Mouse (Mus musculus) left cerebral cortex, adult 2 months (tissue): ENCODE data around the gene Gm9837. TPM values are rescaled to one million over a fixed set of nuclear protein-coding genes. Genes with fewer than 3 reads are reported as not detected.

ENCODE experiments used
- DNase-seq, 2 experiments: peaks; one replicate each; pipeline ENCODE4 v3.0.0; 2021 to 2022; ENCODE audit warnings: low spot score in 2 of 2, mixed read lengths in 1 of 2; ENCODE audit errors: extremely low spot score in 1 of 2
- H3K27ac ChIP-seq: fragments of 200-600 bp; 2 replicates; pipeline ENCODE4 v1.8.1; 2022
- H3K4me3 ChIP-seq: fragments of 200-600 bp; 2 replicates; pipeline ENCODE4 v1.8.1; 2022
- CTCF ChIP-seq: fragments of 200-600 bp; IDR thresholded peaks from 2 replicates; pipeline ENCODE4 v1.8.1; 2022; ENCODE audit warnings: antibody characterized with exemption, mild to moderate bottlenecking, moderate library complexity
- intact Hi-C: fragments of 180-260 bp; cut with DNase I; formaldehyde crosslinking; loops from one replicate; pipeline ENCODE4 v1.15.1; 2025
- total RNA-seq, 2 experiments: library from RNA; stranded (reverse); gene quantifications; 2 replicates each; pipeline ENCODE4 v1.2.3; 2021

Gm9837 gene
- total RNA-seq, 2 experiments from 2014 or later, result 0.84 TPM; not detected in 1

DNA sequence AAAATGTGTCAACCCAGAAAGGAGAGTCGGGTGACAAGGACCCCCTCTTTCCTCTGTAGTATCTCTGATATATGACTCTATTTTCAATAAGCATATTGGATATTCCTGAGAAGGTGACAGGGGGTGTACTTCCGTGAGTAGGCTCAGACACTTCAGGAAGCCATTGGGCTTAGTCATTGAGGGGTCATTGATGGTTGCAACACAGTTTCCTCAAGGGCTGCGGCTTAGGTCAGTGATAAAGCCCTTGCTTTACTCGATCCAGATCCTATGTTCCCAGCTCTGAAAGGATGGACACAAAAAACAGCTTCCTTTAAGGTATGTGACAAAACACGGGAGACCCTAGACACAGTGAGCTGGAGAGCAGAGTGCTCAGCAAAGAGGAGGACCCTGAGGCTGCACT, 33.5 kb upstream of the Gm9837 start:
- intact Hi-C loops, result no loop called here
- H3K4me3 ChIP-seq, result no peak overlapping the region
- TF ChIP-seq CTCF, result no peak
- H3K27ac ChIP-seq, result no peak overlapping the region
- no peak for DNase-seq

DNA sequence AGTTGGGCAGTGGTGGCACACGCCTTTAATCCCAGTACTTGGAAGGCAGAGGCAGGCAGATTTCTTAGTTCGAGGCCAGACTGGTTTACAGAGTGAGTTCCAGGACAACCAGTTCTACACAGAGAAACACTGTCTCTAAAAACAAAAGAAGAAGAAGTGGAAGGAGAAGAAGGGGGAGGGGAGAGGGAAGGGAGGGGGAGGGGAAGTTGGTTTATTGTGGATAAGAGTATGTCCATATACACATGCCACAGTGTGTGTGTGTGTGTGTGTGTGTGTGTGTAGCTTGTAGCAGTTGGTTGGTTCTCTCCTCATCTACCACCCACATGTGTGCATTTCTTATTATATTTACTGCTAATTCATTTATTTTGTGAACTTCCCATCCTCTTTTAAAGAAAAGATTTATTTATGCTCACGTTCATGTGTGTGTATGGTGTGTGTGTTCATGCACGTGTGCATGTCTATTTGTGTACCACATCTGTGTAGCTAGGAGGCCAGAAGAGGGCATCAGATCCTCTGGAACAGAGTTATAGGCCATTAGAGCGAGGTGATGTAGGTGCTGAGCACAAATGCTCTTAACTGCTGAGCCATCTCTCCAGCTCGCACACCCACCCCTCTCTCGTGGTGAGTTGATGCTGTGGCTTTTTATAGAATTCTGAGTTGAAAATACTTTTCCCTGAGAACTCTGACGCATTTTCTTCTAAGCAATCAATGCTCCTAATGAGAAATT, 31.9 kb upstream of the Gm9837 start:
- no peak overlapping the region; the same call in 1 of the 2 replicates for H3K27ac ChIP-seq
- DNase-seq, result peak in 1 of 2 experiments; percentile 47
- intact Hi-C loops, result no loop called here
- no peak overlapping the region for H3K4me3 ChIP-seq
- TF ChIP-seq CTCF, result peak; percentile 10

GRCm38 (mm10) chr11:53500569-53500968, 30.3 kb upstream of the Gm9837 start:
- no peak overlapping the region for H3K27ac ChIP-seq
- no peak overlapping the region for H3K4me3 ChIP-seq
- no peak for DNase-seq
- intact Hi-C loops, result no loop called here
- no peak for TF ChIP-seq CTCF

GRCm38 (mm10) chr11:53496946-53497345, 26.7 kb upstream of the Gm9837 start:
- no peak overlapping the region for H3K4me3 ChIP-seq
- no peak for TF ChIP-seq CTCF
- intact Hi-C loops, result loop anchor here (2.0 kb wide), 2 partner anchors 24 to 26 kb away; partner anchors contain the start of gene Gm9837
- H3K27ac ChIP-seq, result peak overlapping the region; percentile 50
- peak; percentile 48 to 51 for DNase-seq

DNA sequence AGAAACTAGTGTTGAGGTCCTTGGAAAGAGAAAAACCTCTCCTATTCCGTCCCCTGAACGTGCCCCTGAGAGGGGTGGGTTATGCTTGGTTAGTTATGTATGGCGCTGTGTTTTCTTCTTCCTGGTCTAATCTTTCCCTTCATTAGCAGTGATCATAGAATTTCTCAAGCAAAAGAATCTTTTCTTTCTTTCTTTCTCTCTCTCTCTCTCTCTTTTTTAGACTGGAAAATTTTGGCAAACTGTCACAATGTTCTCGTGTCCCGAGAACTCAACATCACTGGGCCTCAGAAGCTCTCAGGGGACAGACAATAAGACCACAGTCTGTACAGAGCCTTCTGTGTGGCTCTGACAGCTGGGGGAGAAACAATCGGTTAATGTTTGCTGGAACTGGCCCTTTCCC, 25.1 kb upstream of the Gm9837 start:
- no peak overlapping the region for H3K4me3 ChIP-seq
- intact Hi-C loops, result no loop called here
- DNase-seq, result no peak
- TF ChIP-seq CTCF, result no peak
- peak overlapping the region; percentile 50 for H3K27ac ChIP-seq

GRCm38 (mm10) chr11:53493243-53493955, 23.1 kb upstream of the Gm9837 start:
- DNase-seq, result no peak
- H3K27ac ChIP-seq, result no peak overlapping the region
- intact Hi-C loops, result no loop called here
- H3K4me3 ChIP-seq, result no peak overlapping the region
- no peak for TF ChIP-seq CTCF

GRCm38 (mm10) chr11:53491954-53492401, 21.7 kb upstream of the Gm9837 start:
- no peak for DNase-seq
- peak overlapping the region; percentile 64; the same call in 1 of the 2 replicates for H3K27ac ChIP-seq

DNA sequence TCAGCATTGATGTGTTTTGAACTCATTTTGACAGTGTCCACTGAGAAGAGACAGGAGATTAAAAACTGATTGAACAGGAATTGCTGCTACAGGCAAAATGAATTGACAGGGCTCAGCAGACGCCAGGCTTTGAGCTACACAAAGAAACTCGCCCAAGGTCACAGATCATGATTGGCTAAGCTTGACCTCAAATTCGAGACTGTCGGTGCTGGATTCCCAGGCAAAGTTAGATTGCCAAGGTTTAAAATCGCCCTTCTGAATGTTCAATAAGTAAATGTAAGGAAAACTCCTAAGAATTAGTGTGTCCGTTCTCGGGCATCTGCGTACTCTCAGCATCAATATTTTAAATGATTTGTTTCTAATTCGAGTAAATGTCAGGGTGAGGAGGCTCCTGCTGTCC, 19.1 kb upstream of the Gm9837 start:
- intact Hi-C loops, result no loop called here
- Histone ChIP-seq H3K27ac (no peak overlapping the region), H3K4me3 (no peak overlapping the region)
- no peak for TF ChIP-seq CTCF
- no peak for DNase-seq

More at GRCm38 (mm10) chr11:53491954-53492401, 21.7 kb upstream of the Gm9837 start:
- no peak for TF ChIP-seq CTCF
- H3K4me3 ChIP-seq, result no peak overlapping the region
- intact Hi-C loops, result no loop called here

DNA sequence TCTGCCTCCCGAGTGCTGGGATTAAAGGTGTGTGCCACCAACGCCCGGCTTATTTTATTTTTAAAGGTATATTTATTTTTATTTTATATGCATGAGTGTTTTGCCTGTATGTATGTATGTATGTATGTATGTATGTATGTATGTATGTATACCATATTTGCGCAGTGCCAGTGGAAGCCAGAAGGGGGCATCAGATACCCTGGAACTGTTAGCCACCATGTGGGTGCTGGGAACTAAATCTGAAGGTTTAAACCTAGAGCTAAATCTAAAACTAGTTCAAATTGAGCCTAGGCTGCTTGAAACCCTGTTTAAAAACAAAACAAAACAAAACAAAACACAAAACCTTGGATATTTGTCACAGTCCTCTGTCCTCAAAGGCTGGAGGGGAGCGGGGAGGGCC, 18.7 kb upstream of the Gm9837 start:
- Histone ChIP-seq H3K4me3 (no peak overlapping the region), H3K27ac (no peak overlapping the region)
- DNase-seq, result no peak
- TF ChIP-seq CTCF, result no peak; the same call in none of the 2 replicates
- intact Hi-C loops, result no loop called here

- peak overlapping the region; percentile 42 for H3K4me3 ChIP-seq
- no peak for TF ChIP-seq CTCF
- DNase-seq, result peak; percentile 34 to 35
- intact Hi-C loops, result no loop called here
- peak overlapping the region; percentile 73 for H3K27ac ChIP-seq
Observed at GRCm38 (mm10) chr11:53486822-53487594, 16.7 kb upstream of the Gm9837 start.

DNA sequence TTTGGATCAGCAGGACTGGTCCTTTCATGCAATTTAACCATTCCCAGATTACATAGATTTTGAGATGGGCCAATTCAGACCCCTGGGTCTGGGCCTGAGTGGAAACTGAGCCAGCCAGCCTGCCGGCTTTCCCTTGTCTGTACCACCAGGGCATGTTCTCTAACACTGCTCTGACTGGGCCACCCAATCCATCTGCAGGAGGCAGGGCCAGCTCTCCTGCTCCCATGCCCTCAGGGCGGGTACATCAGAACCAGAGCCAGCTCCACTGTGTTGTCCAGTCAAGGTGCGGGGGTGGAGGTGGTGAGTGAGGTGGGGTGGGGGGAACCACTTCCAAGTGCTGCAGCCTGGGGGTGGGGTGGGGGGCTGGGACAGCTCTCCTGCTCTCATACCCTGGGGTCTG, 16.1 kb upstream of the Gm9837 start:
- DNase-seq, result no peak
- intact Hi-C loops, result no loop called here
- TF ChIP-seq CTCF, result no peak
- no peak overlapping the region for H3K27ac ChIP-seq
- no peak overlapping the region for H3K4me3 ChIP-seq

GRCm38 (mm10) chr11:53485719-53486118, 15.4 kb upstream of the Gm9837 start:
- intact Hi-C loops, result no loop called here

More at GRCm38 (mm10) chr11:53485719-53486118, 15.4 kb upstream of the Gm9837 start:
- Histone ChIP-seq H3K4me3 (no peak overlapping the region), H3K27ac (no peak overlapping the region)
- DNase-seq, result no peak
- peak; percentile 64 for TF ChIP-seq CTCF
